Mouse (Mus musculus) stomach, postnatal 0 days (tissue): ENCODE data around the gene Scn2a.

Source experiments
- CTCF ChIP-seq: IDR thresholded peaks from 2 replicates; pipeline ENCODE4 v1.5.1; 2016; ENCODE audit warnings: antibody characterized with exemption, low read depth, mild to moderate bottlenecking, moderate library complexity
- EP300 ChIP-seq: optimal IDR thresholded peaks from 2 replicates; pipeline ENCODE3; 2016; ENCODE audit warnings: antibody characterized with exemption

GRCm38 (mm10) chr2:65664481-65664880 is 43.9 kb downstream of the Scn2a start:
- TF ChIP-seq CTCF (no peak), EP300 (no peak)
